Mouse (Mus musculus) ovary, postnatal 36 days (tissue): ENCODE measurements around the gene Car14.
A peak's percentile ranks its signal among the peaks of the same experiment; 100 is the strongest.
"Not testable (repeated sequence)": the region's sequence is repeated elsewhere in the genome, so short reads cannot be mapped to it uniquely, and the experiment has no call there.

Source experiments
- DNase-seq: peaks from one replicate; pipeline ENCODE4 v3.0.0; 2022; ENCODE audit warnings: low spot score, mixed read lengths

Car14 gene

GRCm38 (mm10) chr3:95904568-95904967 lies at the start of gene Car14:
TSS of gene Car14 (minus strand) at chr3:95904691.
- peak; percentile 55 for DNase-seq

GRCm38 (mm10) chr3:95953522-95953921 lies 49.0 kb upstream of the Car14 start:
- DNase-seq, result no peak

GRCm38 (mm10) chr3:95953023-95953422 lies 48.5 kb upstream of the Car14 start:
- DNase-seq, result no peak

- not testable (repeated sequence) for DNase-seq
Observed at GRCm38 (mm10) chr3:95951566-95951965, 47.1 kb upstream of the Car14 start.

GRCm38 (mm10) chr3:95950763-95951551 lies 46.5 kb upstream of the Car14 start:
- peak; percentile 87 for DNase-seq

- no peak for DNase-seq
Observed at GRCm38 (mm10) chr3:95948325-95948724, 43.8 kb upstream of the Car14 start.

GRCm38 (mm10) chr3:95945731-95946240 lies 41.3 kb upstream of the Car14 start:
- no peak for DNase-seq

GRCm38 (mm10) chr3:95944742-95945141 lies 40.3 kb upstream of the Car14 start:
- DNase-seq, result no peak

- DNase-seq, result no peak
Observed at GRCm38 (mm10) chr3:95943226-95943625, 38.7 kb upstream of the Car14 start.

- no peak for DNase-seq
Observed at GRCm38 (mm10) chr3:95942749-95943148, 38.3 kb upstream of the Car14 start.

- DNase-seq, result no peak
Observed at GRCm38 (mm10) chr3:95938835-95939234, 34.3 kb upstream of the Car14 start.

GRCm38 (mm10) chr3:95938217-95938616 lies 33.7 kb upstream of the Car14 start:
- no peak for DNase-seq

GRCm38 (mm10) chr3:95934448-95934847 lies 30.0 kb upstream of the Car14 start:
- DNase-seq, result no peak

GRCm38 (mm10) chr3:95933111-95933750 lies 28.7 kb upstream of the Car14 start:
- DNase-seq, result no peak

GRCm38 (mm10) chr3:95932566-95932965 lies 28.1 kb upstream of the Car14 start:
- no peak for DNase-seq

- no peak for DNase-seq
Observed at GRCm38 (mm10) chr3:95932157-95932556, 27.7 kb upstream of the Car14 start.

- DNase-seq, result no peak
Observed at GRCm38 (mm10) chr3:95931471-95931870, 27.0 kb upstream of the Car14 start.

GRCm38 (mm10) chr3:95930471-95930789 lies 25.9 kb upstream of the Car14 start:
- DNase-seq, result no peak

- peak; percentile 55 for DNase-seq
Observed at GRCm38 (mm10) chr3:95929581-95930470, 25.3 kb upstream of the Car14 start.

GRCm38 (mm10) chr3:95928658-95929503 lies 24.4 kb upstream of the Car14 start, which contains the start of gene Anp32e:
TSS of gene Anp32e (plus strand) at chr3:95929246.
- DNase-seq, result peak; percentile 94

GRCm38 (mm10) chr3:95928261-95928657 lies 23.8 kb upstream of the Car14 start:
- DNase-seq, result no peak
